Mouse (Mus musculus): ENCODE measurements around the gene Tbk1.
A peak's percentile ranks its signal among the peaks of the same experiment; 100 is the strongest.

The Tbk1 gene

DNA sequence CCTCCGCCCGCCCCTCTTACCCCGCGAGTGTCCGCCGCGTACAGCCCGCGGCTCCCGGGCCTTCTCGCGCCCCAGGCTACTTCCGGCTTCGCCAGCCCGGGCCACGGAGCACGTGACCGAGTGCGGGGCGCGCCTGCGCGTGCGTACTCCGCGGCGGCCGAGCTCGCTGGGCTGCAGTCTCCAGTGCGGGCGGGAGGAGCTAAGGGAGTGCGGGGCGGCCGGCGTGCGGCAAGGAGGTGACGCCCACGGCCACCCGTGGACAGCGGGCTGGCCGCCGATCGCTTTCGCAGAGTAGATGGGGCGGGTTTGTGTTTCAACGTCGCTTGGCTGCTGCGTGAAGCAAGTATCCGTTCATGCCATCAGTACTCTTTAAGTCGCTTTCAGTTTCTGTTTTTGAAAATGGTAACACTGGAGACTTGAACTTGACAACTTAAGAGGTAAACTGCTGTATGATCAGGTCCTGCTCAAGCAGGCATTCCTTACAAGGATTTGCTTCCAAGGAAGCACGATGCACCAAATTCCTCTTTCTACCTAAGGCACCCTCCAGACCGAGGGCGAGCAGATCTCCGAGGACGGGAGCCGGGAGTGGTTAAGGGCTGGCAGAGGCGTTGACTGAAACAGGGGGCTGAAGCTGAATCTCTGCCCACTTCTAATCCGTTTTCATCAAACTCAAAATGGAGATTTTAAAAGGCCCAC is at the start of gene Tbk1:
TSS of gene Tbk1 (minus strand) at position 113 of the 696 bp plus-strand sequence.
- peak; percentile 96 for DNase-seq (ENCODE audit: low read depth)

DNA sequence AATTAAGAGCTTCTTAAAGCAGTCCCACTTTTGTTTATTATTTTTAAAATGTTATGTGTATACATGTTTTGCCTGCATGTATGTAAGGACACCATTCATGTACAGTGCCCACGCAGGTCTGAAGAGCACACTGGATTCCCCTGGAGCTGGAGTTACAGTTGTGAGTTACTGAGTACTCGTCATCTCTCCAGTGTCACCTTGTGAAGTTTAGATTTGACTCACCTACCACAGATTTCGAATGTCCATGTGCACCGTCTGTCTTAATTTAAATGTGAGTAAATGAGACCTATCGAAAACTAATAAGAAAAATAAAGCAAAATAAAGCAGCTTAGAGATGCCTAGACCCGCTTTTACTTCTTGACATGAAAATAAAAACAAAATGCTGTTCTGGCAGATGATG is 49.7 kb upstream of the Tbk1 start:
- no peak for DNase-seq (ENCODE audit: low read depth)

DNA sequence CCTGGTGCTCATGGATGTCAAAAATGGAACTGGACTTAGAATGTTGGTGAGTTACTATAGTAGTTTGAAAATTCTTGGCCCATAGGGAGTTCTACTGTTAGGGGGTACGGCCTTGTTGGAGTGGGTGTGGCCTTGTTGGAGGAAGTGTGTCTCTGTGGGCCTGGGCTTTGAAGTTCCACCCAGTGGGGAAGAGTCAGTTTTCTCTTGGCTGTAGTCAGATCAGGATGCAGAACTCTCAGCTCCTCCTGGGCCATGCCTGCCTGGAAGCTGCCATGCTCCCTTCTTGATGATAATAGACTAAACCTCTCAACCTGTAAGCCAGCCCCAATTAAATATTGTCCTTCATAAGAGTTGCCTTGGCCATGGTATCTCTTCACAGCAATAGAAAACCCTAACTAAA is 47.6 kb upstream of the Tbk1 start:
- DNase-seq (ENCODE audit: low read depth), result no peak

DNA sequence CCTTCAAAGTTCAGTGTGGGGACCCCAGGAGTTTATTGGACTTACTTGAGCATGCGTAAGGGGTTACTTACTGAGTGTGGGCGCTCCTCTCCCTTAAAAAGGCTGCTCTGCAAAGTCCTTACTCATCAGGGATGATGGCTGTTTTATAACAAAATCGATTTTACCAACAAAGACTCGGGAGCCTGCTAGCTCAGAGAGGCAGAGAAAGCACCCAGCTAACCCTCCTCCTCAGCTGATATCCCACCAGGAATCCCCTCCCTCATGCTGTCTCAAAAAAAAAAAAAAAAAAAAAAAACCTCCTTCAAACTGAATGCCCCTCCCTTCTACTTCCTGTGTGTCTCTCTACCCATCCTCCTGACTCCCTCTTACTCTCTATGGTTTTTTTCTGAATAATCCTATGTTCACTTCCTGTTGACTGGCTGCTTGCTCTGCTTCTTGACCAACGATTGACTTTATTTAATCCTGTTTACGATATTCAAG is 42.0 kb upstream of the Tbk1 start:
- DNase-seq (ENCODE audit: low read depth), result no peak

DNA sequence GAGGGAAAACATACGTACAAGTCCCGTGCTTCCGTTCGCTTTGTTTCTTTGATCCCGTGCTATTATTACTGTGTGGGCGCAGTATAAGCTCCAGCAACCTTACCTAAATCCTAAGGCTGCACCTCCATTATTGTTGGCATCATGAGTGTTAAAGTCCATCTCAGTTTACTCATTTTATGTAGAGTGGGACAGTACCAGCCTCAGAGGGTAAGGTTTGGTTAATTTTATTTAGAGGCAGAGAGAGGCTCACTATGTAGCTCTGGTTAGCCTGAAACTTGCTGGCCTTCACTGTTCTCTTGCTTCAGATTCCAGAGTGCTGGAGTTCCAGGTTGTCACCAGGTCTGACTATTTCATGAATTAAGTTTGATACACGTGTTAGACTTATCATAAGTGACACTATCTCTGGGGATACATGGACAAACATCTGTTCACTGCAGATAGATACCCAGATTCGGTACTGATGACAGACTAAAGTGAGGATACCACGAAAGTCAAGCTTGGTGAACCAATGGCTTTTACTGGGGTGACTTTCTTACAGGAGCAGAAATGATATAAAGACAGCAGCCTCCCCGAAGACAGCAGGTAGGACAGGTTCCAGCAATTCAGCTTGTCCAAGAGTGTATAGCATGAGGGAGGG is 40.7 kb upstream of the Tbk1 start:
- DNase-seq (ENCODE audit: low read depth), result no peak

DNA sequence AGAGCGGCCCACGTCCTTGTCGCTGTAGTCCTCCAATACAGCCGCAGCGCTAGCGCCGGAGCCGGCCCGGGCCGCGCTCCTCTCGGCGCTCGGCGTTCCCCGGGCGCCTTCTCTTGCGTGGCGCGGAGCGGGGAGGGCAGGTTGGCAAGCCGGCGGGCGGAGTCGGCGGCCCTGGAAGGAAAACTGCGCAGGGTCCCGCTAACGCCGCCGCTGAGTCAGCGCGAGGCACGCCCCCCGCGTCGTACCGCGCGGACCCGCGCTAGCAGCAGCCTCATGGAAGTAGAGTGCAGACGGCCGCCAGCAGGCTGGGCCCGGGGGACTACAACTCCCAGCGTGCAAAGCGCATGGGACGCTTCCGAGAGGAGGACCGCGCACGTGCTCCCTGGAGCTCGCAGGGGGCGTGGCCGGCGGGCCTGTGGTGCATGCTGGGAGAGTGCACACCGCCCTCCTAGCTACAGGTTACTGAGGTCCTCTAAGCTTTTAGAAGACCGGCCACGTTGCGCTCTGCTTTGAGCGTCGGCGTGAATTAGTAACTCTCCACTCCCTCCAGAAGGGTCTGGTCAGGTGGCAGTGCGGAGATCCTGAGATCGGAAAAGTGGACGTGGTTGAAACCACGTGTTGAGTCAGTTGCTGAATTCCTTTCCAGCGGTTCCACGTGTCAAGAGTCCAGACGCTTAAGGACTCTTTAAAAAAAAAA is 39.7 kb upstream of the Tbk1 start, which contains the start of gene Xpot:
TSS of gene Xpot (minus strand) at position 147 of the 697 bp plus-strand sequence.
- peak; percentile 99 for DNase-seq (ENCODE audit: low read depth)

DNA sequence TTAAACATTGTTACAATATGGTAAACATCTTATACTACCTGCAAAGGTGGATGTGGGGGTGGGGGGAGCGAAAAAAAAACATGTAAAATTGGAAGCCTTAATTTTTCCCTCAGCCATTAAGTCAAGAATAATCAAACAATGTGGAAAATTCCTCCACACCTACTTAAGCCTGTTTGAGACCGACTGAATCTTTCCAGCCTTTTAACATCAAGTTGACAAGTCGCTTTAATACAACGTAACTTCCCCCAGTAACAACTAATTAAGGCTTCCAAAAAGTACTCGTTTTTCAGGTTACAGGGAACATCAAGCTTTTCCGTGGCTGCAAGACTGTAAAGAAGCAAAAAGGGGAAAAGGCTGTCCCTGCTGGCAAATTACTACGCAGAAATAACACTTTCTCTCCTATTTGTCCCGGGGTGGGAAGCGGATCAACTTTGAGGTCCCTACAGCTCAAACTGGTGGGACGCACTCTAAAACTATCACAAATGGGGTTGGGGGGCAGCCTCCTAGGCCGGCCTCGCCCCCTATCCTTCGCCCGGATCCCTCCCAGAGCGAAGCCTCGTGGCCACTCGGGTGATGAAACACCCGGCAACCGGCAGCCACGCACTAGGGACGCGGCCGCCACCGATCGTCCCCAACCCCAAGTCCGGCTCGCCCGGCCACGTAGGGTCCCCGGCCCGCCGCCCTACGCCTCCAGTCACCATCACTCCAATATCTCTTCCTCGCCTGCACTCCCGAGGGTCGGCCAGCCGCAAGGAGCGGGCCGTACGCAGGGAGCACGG is 39.0 kb upstream of the Tbk1 start:
- DNase-seq (ENCODE audit: low read depth), result no peak

DNA sequence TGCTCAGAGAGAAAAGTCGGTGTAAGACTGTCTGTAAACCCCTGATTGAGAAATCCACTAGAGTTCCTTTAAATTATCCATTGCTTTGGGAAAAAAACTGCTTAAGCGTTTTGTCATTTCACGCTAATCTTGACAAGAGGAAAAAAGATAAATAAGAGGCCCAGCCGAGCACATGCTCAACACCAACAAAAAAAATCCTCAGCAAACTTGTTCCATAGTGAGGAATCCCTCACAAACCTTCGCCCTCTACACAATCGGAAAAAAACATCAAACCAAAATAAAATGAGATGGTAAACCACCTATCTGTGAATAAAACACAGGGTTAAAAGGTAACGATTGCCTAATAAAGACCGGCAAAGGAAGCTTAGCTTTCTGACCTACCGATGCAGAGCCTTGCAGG is 38.4 kb upstream of the Tbk1 start:
- peak; percentile 12 for DNase-seq (ENCODE audit: low read depth)

DNA sequence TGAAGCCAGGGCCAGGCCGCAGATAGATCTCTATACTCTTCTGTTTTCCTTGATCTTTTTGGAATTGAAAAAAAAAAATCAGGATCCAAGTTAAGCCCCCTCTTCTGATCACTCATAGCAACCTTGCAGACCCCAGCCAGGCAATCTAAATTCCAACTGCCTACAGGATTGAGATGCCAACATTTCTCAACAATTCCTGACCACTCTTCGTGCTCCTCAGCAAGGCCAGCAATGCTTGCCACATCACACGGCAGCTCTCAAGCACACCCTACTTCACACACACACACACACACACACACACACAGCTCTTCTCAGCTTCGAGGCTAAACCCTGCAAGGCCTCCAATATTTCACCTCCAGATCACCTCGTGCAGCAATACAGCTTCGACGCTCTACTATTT is 37.1 kb upstream of the Tbk1 start:
- no peak for DNase-seq (ENCODE audit: low read depth)

DNA sequence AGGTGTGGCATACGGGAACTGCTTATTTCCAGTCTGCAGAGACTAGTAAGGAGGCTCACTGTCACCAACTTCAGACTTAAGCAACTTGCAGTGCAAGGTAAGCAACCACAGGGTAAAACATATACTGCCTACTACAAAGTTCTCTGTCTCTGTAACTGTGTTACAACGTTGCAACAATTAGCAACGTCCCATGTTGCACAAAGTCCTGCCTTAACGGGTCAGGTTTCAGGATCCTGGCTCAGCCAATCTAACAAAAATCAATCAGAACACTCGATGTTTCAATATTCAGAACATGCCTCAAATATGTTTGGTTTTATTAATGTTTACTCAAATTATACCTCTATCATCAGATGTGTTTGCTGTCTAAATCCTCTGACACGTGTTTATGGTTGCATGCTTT is 35.8 kb upstream of the Tbk1 start:
- no peak for DNase-seq (ENCODE audit: low read depth)

DNA sequence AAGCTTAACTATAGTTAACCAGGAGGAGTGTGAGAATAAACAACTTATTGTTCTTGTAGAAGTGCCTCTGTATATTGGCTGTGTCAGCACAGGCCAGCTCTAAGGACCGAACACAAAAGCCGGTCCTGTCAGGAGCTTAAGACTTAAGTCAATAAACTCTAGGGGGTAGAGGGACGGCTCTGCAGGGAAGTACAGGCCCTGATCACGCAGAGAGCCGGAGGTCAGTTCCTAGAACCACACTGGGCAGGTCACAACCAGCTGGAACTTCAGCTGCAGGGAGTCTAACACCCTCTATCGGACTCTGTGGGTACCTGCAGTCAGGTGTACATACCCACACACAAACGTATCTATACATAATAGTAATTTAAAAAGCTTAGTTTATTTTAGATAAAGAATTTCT is 29.3 kb upstream of the Tbk1 start:
- no peak for DNase-seq (ENCODE audit: low read depth)

DNA sequence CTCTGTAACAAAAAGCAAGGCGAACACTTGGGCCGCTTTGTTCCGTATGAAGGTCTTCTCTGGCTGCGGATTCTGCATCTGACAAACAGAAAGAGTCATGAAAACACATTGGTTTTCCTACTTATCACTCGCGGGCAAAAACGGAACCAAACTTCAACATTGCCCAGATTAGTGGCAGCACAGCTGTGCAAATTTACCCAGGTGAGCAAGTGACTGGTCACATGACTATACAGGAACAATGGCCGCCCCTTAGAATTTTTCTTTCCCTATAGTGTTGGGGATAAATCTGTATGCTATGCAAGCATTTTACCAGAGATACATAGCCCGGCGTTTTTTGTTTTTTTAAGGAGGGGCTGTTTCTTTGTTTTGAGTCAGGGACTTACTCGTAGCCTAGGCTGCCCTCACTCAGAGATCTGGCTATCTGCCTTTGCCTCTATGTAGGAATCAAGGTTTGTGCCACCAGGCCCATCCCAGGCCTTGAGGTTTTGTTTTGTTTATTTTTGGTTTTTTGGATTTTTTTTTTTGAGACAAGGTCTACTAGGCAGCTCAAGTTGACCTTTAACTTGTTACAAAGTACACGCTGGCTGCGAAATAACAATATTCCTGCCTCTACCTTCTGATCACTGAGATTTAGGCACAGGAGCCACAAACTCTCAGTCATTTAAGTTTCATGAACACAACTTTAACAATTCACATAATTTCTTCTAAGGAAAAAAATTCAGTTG is 28.7 kb upstream of the Tbk1 start:
- DNase-seq (ENCODE audit: low read depth), result no peak

DNA sequence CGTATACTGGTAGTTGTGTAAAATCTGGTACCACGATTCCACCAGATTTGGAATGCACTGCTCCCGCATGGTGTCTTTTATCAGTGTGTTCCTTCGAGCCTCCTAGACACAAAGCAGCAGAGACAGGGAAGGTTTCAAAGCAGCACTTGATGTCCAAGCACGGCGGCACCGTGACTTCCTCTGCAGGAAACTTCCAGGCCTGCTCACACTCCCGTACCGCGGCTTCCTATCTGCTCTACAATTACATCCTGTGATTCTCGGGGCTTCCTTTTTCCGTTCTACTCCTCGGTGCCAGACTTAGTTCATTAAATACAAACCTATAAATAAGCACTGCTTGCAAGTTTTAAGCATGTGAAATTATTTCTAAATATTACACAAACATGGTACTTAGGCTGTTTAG is 27.0 kb upstream of the Tbk1 start:
- no peak for DNase-seq (ENCODE audit: low read depth)

DNA sequence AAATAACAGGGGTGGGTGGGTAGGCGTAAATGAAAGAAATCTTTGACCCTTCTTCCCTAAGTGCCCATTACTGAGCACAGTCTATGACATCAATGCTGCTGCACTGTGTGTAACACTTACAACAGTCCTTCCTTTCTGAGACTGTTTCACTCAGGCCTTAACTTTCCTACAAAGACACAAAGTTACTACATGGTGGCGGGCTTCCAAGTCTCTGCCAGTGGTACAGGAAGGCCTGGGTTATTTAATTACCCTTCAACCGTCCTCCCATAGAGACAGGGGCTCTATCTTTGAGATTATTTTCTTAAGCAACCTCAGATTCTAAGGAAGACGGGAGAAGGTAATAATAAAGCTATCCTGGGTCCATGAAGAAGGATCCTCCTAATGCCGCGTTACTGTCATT is 25.9 kb upstream of the Tbk1 start:
- DNase-seq (ENCODE audit: low read depth), result no peak

DNA sequence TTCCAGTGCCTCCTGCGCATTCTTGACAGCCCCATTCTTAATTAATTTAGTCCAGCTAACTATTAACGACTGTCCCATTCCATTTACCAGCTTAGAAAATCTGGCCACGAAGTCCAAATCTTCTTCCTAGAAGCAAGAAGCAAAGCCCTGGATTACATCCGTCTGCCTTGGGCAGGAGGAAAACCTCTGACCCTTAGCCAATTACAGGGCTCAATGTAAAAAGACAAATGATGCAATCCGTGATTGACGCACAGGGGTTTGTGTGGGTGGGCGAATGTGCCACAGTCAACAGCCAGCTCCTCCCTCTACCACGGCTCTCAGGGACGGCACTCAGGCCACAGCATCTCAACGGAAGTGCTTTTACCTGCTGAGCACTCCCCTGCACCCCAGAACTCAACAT is 25.0 kb upstream of the Tbk1 start:
- no peak for DNase-seq (ENCODE audit: low read depth)

DNA sequence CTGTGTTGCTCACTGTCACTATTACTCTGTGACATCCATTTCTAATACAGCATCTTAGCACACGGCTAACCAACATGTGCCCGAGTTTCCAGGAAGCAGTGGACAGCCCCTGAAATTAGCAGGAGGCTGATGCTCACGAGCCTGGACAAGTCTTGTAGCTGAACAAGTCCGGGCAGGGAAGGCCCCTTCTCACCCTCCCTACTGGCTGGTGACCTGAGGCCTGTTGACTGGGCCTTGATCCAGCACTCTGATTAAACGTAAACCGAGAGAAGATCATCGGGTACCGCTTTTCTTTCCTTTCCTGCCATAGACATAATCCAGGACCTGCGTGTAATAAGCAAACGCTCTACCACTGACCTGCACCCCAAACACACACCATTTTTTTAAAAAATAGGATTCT is 21.6 kb upstream of the Tbk1 start:
- no peak for DNase-seq (ENCODE audit: low read depth)

DNA sequence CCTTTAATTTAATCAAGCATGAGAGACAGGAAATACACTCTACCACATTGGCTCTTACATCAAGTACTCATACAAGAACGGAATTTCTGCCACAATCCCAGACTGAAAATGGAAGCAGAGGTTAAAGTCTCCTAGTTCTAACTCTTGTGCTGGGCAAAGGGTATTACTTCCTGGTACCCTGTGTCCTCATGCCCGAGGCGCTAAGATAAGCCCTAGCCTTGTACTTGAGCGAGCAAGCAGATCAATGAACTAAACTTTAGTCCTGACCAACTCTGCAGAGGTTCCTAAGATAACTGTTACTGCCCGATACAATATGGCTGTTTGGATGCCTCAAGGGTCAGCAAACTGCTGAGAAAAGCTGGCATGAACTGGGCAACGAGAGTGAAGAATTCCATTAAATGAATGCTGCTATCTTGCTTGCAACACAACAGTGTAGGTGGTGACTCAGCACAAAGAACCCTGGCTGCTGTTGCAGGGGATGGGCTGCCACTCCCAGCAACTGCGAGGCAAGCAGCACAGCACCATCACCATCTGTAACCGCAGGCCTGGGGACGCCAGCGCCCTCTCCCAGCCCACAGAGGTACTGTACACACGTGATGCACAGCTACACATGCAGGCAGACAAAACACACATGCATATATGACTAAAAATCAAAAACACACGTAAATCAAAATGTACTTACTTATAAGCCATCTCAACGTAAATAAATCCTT is 18.2 kb upstream of the Tbk1 start:
- peak; percentile 35 for DNase-seq (ENCODE audit: low read depth)

DNA sequence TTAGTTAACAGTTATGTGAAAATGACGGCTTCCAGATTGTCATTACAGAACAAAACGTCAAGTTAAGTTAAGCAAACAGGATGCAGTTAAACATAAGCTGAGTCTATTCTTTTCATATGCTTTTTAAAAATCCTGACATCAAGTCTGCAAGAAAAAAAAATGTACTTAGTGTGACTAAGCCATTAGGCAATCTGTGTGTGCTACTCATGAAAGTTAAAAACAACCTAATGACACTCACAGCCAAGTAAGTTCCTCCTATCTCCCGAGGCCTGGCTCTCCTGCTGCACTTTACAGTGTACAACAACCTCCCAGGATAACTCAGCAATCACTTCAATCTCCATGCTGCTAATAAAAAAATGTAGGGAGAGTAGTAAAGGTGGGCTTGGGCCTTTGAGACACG is 17.0 kb upstream of the Tbk1 start:
- peak; percentile 14 for DNase-seq (ENCODE audit: low read depth)

DNA sequence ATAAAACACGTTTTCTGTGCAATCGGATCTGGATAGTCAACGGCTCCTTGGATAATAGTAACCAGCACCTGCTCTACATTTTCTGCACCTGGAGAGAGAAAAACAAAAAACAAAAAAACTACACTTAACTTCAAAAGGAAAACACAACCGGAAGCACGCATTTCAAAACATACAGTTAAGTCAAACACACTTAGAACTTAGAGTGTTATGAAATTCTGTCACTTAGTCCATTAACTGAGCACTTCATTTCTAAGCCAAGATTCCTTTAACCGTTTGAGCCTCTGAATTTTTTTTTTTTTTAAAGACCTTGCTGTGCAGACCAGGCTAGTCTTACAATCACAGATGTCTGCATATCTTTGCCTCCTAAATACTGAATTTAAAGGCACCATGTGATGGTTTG is 14.7 kb upstream of the Tbk1 start:
- DNase-seq (ENCODE audit: low read depth), result no peak

DNA sequence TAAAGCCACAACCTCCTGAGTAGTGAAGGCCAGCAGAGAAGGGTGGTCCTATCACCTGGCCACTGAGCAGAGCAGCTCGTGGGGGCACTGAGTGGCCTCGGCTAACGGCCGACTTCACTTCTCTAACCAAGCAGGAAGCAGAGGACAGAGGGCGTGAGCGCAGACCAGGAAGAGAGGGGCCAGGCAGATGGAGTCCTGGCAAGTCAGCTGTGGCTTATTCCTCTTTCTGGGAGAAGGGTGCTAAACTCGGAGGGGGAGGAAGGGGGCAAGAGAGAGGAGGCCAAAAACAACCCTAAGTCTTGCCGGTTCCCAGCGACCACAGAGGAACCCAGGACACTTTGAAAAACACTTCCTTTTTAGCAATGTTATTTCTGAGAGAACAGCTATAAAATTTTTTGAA is 10.0 kb upstream of the Tbk1 start:
- no peak for DNase-seq (ENCODE audit: low read depth)

DNA sequence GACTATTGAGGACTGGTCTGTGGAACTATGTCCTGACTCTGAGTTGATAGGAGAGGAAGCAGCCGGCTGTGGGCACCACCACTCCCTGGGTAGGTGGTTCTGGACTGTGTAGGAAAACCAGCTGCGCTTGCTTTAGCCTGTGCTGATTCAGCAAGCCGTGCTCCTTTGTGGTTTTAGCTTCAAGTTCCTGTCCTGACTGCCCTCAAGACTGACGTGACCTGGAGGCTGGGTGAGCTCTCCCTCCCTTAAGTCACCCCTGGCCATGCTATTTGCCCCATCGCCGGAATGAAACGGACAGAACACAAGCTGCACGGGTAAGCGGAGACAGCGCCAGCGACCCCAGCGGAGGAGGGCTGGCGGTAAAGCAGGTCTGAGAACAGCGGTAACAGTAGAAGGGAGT is 4.5 kb upstream of the Tbk1 start:
- no peak for DNase-seq (ENCODE audit: low read depth)
